Mouse (Mus musculus): Measurements from ENCODE around the gene Atp2b4.

DNA sequence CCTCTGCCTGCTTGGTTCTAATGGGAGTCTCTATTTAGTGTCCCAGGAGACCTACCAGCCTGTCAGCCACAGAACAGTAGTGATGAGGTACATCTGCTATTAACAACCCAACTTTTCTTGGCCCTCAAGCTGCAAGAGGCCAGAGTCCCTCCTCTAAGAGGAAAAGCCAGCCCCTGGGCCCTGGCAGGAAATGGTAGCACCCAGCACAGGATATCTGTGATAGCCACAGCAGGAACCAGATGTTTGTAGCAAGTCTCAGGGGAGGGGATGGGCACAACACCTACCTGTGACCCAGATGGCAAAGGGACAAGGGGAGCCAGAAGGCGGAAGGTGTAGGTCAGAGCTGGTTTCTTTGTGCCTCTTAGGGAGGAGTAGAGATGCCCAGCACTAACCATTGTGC, 106.0 kb downstream of the Atp2b4 start:
- TF ChIP-seq CTCF (IDR thresholded peaks at IDR 0.05; ENCODE audit: low read depth, low read length) = no peak
- no peak for TF ChIP-seq POLR2A (IDR thresholded peaks at IDR 0.05; ENCODE audit: extremely low read depth, insufficient read depth, low read length)
